Mouse (Mus musculus) hindbrain, embryonic 11.5 days (tissue): ENCODE measurements around the gene Cxadr. TPM values are rescaled to one million over a fixed set of nuclear protein-coding genes. Genes with fewer than 3 reads are reported as not detected.
A peak's percentile ranks its signal among the peaks of the same experiment; 100 is the strongest.

Source experiments
- ATAC-seq: fragments of 200-750 bp; cut with Nextera tagmentation; 2 replicates; pipeline ENCODE4 v1.8.0; 2017; ENCODE audit warnings: mild to moderate bottlenecking, moderate TSS enrichment, moderate library complexity; ENCODE audit not compliant: low FRiP score
- DNase-seq: peaks from one replicate; pipeline ENCODE4 v3.0.0-alpha.2; 2015; ENCODE audit warnings: low spot score
- H3K27ac ChIP-seq: fragments of 300-500 bp; sonication (generic); 2 replicates; pipeline ENCODE4 v1.5.1; 2014; ENCODE audit warnings: mild to moderate bottlenecking, low read depth, low read length
- H3K27me3 ChIP-seq: fragments of 300-500 bp; sonication (generic); 2 replicates; pipeline ENCODE4 v1.6.1; 2014; ENCODE audit warnings: mild to moderate bottlenecking, low read length, moderate library complexity, mixed read lengths; ENCODE audit not compliant: control insufficient read depth, insufficient read depth
- H3K36me3 ChIP-seq: fragments of 300-500 bp; sonication (generic); 2 replicates; pipeline ENCODE4 v1.6.1; 2014; ENCODE audit warnings: mild to moderate bottlenecking, low read length, moderate library complexity, mixed read lengths; ENCODE audit not compliant: control insufficient read depth, insufficient read depth
- H3K4me1 ChIP-seq: fragments of 300-500 bp; sonication (generic); replicated peaks from 2 replicates; pipeline ENCODE4 v1.6.1; 2014; ENCODE audit warnings: low read length, mixed read lengths; ENCODE audit not compliant: control insufficient read depth, insufficient read depth
- H3K4me2 ChIP-seq: fragments of 300-500 bp; sonication (generic); replicated peaks from 2 replicates; pipeline ENCODE4 v1.6.1; 2014; ENCODE audit warnings: mild to moderate bottlenecking, low read depth, low read length
- H3K4me3 ChIP-seq: fragments of 300-500 bp; sonication (generic); 2 replicates; pipeline ENCODE4 v1.5.1; 2014; ENCODE audit warnings: low read depth, low read length
- H3K9ac ChIP-seq: fragments of 300-500 bp; sonication (generic); 2 replicates; pipeline ENCODE4 v1.6.1; 2014; ENCODE audit warnings: low read depth, low read length
- H3K9me3 ChIP-seq: fragments of 300-500 bp; sonication (generic); 2 replicates; pipeline ENCODE4 v1.6.1; 2016; ENCODE audit warnings: low read length; ENCODE audit not compliant: control insufficient read depth
- WGBS: fragments of 180-500 bp; shearing (Covaris S2); extraction: QIAGEN DNeasy Blood & Tissue Kit; methylation state at CpG from one replicate; pipeline ENCODE4 v1.1.7; 2014; 5-methylcytosine and 5-hydroxymethylcytosine counted together
- polyA plus RNA-seq: library from polyadenylated mRNA; unstranded; fragments of >200 nt; fragmentation: Nextera tagmentation; extraction: Ambion mirVana; gene quantifications from 2 replicates; pipeline ENCODE4 v1.2.1, GENCODE M21; 2014

Cxadr gene
- polyA plus RNA-seq, 1 experiment from 2014 or later = 64.7 TPM

DNA sequence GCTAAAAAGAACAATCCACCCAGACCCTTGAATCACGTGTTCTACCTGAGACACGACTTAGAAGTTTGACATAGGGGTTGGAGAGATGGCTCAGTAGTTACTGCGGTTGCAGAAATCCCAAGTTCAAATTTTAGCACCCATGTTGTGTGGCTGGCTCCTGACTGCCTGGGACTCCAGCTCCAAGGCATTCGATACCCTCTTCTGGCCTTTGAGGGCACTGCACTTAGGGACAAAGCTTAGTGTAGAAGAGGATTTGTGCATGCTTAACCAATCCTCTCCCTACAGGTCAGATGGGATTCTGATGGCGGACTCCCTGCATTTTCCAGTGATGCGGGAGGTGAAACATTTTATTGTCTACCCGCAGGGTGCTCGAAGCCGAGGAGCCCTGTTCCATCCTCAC, 15.6 kb downstream of the Cxadr start:
- DNase-seq (peak; percentile 47), ATAC-seq (no peak)

DNA sequence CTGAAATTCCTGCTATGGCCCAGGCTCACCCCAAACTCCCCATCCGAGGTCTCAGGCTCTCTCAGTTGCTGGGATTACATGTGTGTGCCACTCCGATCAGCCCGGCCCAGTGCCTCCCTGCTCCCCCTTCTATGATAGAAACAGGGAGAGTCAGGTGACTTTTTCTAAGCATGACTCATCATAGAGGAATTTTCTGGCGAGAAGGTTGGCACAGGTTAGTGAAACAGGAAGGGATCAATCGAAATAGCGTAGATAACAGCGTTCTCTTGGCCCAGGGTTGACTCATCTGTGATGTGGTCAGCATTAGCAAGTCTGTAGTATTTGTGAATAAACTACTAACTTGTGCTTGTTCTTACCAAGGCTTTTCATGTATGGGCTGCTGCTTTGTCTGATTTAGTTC, 16.7 kb downstream of the Cxadr start:
- ATAC-seq (no peak), DNase-seq (no peak)
- Histone ChIP-seq H3K4me1 (peaks cover 4% of the 10 kb centered on the region; the same call in 1 of the 2 replicates), H3K9ac (no peak overlapping the region), H3K4me2 (no peak overlapping the region), H3K36me3 (no peaks in the 10 kb centered on the region), H3K9me3 (no peaks in the 10 kb centered on the region), H3K27me3 (no peaks in the 10 kb centered on the region), H3K4me3 (no peak overlapping the region), H3K27ac (no peak overlapping the region)
- 84% methylated on average over 7 of the region's 7 CpGs for WGBS

More for the DNA sequence above, 15.6 kb downstream of the Cxadr start:
- WGBS = 88% methylated on average over 9 of the region's 9 CpGs
- no peaks in the 10 kb centered on the region for H3K9me3 ChIP-seq
- no peaks in the 10 kb centered on the region for H3K27me3 ChIP-seq
- H3K4me2 ChIP-seq = no peak overlapping the region
- no peaks in the 10 kb centered on the region for H3K4me1 ChIP-seq
- no peak overlapping the region for H3K4me3 ChIP-seq
- no peaks in the 10 kb centered on the region for H3K36me3 ChIP-seq
- H3K9ac ChIP-seq = no peak overlapping the region
- H3K27ac ChIP-seq = no peak overlapping the region

DNA sequence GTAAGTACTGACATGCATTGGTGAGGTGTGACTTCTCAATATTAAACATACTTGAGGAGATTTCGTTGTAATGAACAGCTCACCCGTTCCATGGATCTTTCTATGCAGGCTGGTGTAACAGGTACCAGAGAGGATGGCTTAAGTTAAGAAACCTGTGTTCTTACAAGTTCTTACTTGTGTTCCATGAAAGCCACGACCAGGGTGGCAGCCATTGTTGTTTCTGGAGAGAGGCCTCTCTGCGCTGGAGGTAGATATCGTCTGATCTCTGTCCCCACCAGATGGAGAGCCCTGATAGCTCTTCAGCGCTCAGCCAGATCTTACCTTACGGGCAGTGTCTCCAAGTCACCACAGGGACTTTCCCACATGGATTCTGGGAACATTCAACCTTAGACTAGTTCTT, 18.4 kb downstream of the Cxadr start:
- Histone ChIP-seq H3K27ac (no peak overlapping the region), H3K36me3 (no peaks in the 10 kb centered on the region), H3K4me3 (no peak overlapping the region), H3K4me1 (peaks cover 4% of the 10 kb centered on the region; the same call in 1 of the 2 replicates), H3K4me2 (no peak overlapping the region), H3K9me3 (no peaks in the 10 kb centered on the region), H3K9ac (no peak overlapping the region), H3K27me3 (no peaks in the 10 kb centered on the region)
- no peak for DNase-seq
- no peak for ATAC-seq
- 70% methylated on average over 7 of the region's 7 CpGs for WGBS

- Histone ChIP-seq H3K27me3 (no peaks in the 10 kb centered on the region), H3K4me2 (no peak overlapping the region), H3K36me3 (no peaks in the 10 kb centered on the region), H3K9me3 (no peaks in the 10 kb centered on the region), H3K4me1 (peaks cover 4% of the 10 kb centered on the region; the same call in 1 of the 2 replicates), H3K27ac (no peak overlapping the region), H3K4me3 (no peak overlapping the region), H3K9ac (no peak overlapping the region)
- ATAC-seq (peak; percentile 62), DNase-seq (no peak)
- WGBS = 3% methylated on average over 7 of the region's 7 CpGs
Measured at GRCm38 (mm10) chr16:78321559-78321958, 20.3 kb downstream of the Cxadr start.

DNA sequence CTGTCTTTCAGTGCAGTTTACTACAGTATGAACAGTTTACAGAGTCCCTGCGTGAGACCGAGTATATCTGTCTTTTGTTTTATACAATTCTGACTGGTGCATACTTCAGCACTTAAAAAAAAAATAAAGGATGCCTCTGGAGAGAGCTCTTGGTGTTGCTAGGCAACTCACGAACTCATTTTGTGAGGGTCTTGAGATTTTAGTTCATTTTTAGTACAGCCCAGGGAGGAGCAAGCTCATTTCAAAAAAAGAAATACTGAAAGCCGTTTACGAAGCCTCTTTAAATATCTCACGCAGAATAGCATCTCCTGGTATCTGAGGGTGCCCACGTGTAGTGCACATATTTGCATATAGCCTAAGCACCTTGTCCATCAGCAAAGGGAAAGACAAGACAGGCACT, 20.9 kb downstream of the Cxadr start:
- WGBS = 23% methylated on average over 7 of the region's 7 CpGs

DNA sequence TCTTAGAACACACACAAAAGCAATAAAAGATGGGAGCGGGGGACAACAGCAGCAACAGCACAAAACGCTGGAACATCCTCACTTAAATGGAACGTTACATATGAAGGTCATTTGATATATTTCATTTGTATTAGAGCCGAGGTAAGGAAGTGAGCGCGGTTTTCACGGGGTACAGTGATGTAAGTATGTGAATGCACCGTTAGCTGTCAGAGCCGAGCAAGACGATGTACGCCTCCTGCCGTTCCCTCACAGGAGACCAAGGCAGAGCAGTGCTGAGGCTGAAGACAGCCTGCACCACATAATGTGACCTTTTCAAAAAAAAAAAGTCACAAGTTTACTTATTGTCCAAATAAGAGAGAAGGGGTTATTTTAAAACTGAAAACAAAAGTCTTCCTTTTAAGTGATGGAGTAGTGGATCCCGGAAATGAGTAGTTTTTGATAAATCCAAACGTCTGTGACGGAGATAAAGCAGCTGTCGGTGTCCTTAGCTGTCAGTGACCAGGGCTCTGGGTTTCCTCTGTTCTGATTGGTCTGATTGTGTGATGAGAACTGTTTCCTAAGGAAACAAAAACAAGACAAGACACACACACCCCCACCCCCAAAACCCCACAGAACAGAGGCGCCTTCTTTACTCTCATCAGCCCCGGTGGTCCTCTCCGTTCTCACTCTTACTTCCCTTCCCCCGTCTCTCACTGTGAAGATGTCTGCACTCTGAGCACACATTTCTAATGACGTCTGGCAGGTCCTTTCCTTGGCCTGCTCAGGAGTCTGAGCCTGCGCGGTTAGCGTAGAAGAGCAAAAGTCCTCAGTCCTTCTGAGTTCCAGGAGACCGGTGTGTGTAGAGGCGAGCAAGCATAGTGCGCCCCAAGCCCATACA, 24.9 kb downstream of the Cxadr start:
- DNase-seq (no peak), ATAC-seq (no peak)
- Histone ChIP-seq H3K27me3 (no peaks in the 10 kb centered on the region), H3K36me3 (no peaks in the 10 kb centered on the region; the same call in 1 of the 2 replicates), H3K27ac (no peak overlapping the region), H3K4me2 (no peak overlapping the region), H3K4me3 (no peak overlapping the region), H3K9ac (no peak overlapping the region), H3K4me1 (peaks cover 4% of the 10 kb centered on the region; the same call in 1 of the 2 replicates), H3K9me3 (no peaks in the 10 kb centered on the region)
- WGBS = 79% methylated on average over 27 of the region's 27 CpGs

More for the DNA sequence above, 20.9 kb downstream of the Cxadr start:
- peak; percentile 60; the same call in 1 of the 2 replicates for ATAC-seq
- H3K27ac ChIP-seq = no peak overlapping the region
- H3K27me3 ChIP-seq = no peaks in the 10 kb centered on the region
- no peaks in the 10 kb centered on the region for H3K9me3 ChIP-seq
- no peak for DNase-seq
- no peak overlapping the region for H3K9ac ChIP-seq
- H3K36me3 ChIP-seq = no peaks in the 10 kb centered on the region
- no peak overlapping the region for H3K4me3 ChIP-seq
- no peak overlapping the region for H3K4me2 ChIP-seq
- peaks cover 4% of the 10 kb centered on the region; the same call in 1 of the 2 replicates for H3K4me1 ChIP-seq

DNA sequence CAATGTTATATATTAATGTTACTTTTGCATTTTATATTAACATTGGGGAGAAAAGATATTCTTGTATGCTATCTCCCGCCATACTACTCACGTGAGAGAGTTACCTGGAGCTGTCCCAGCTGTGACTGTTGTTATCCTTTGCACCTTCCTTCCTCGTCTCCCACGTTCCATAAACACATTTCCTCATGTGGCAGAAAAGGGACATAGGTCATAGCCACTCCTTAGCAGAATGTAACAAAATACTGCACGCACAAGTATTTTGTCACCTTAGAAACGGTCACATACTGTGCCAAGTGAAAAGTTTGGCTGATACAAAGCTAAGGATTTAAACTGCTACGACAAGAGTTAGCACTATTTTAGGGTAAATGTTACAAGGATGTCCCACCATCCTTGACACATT, 26.3 kb downstream of the Cxadr start:
- H3K27me3 ChIP-seq = no peaks in the 10 kb centered on the region
- H3K4me2 ChIP-seq = no peak overlapping the region
- WGBS = 90% methylated on average over 7 of the region's 7 CpGs
- no peak overlapping the region for H3K4me3 ChIP-seq
- H3K27ac ChIP-seq = no peak overlapping the region
- DNase-seq = no peak
- no peaks in the 10 kb centered on the region for H3K9me3 ChIP-seq
- H3K9ac ChIP-seq = no peak overlapping the region
- no peaks in the 10 kb centered on the region; the same call in 1 of the 2 replicates for H3K36me3 ChIP-seq
- H3K4me1 ChIP-seq = no peaks in the 10 kb centered on the region
- no peak for ATAC-seq

GRCm38 (mm10) chr16:78327999-78328398, 26.7 kb downstream of the Cxadr start:
- ATAC-seq = 0 out of 2 replicates have a peak, but pooled peaks have one; percentile 21
- Histone ChIP-seq H3K36me3 (no peaks in the 10 kb centered on the region; the same call in 1 of the 2 replicates), H3K4me1 (no peaks in the 10 kb centered on the region), H3K27me3 (no peaks in the 10 kb centered on the region), H3K9me3 (no peaks in the 10 kb centered on the region), H3K4me3 (no peak overlapping the region), H3K9ac (no peak overlapping the region), H3K27ac (no peak overlapping the region), H3K4me2 (no peak overlapping the region)
- 91% methylated on average over 12 of the region's 12 CpGs for WGBS
- no peak for DNase-seq

DNA sequence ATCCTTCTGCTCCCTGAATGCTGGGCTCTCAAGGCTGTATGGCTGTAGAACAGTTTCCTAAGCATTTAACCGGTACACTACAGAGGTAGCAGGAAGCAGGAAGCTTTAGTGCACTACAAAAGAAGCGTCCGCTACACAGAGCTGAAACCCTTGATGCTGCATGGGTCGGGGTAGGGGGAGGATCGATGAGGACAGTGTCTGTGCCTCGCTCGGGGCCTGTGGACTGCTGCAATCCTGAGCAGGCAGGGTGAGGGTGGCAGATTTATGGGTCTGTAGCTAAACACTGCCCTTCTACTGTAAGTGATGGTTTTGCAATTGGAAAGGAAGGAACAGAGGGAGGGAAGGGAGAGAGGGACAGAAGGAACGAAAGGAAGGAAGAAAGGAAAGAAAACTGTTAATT, 35.9 kb downstream of the Cxadr start:
- 71% methylated on average over 8 of the region's 8 CpGs for WGBS
- Histone ChIP-seq H3K9ac (no peak overlapping the region), H3K4me1 (no peaks in the 10 kb centered on the region), H3K9me3 (no peaks in the 10 kb centered on the region), H3K36me3 (no peaks in the 10 kb centered on the region), H3K27ac (no peak overlapping the region), H3K27me3 (no peaks in the 10 kb centered on the region), H3K4me2 (no peak overlapping the region), H3K4me3 (no peak overlapping the region)
- DNase-seq = no peak
- no peak for ATAC-seq
